ENCODE assay signal across 10 mouse cellular contexts in the genomic region with DNA sequence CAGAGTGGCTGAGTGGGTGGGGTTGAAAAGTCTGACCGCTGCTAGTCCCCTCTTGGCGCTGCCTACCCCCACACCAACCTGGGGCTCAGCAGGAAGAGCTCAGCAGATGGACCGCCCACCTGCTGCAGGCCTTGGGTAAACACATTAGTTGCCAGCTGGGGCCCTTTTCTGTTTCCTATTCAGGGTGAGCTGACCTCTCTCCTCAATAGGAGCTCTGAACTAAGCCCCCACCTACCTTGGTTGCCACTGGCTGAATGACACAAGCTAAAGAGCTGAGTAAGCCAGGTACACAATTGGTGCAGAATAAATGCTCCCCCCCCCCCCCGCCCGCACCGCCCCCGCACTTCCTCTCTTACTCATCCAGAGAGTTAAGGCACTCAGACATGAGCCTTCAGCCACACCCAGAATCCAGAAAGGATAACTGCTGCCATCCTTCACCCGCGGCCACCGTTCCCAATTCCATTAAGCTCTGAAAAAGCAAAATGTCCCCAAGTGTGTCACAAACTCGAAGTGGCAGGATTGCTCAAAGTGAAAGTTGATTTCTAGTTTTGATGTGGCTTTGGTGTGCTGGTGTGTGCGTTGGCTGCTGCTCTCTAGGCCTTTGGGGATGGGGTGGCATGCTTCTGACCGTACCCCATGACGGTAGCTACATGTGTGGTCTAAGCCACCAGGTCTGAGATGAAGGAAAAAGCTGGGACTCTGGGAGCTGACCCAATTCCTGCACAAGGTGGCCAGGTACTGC. TPM values are rescaled to one million over a fixed set of nuclear protein-coding genes. Genes with fewer than 3 reads are reported as not detected.
DNase-seq lines count a peak whose midpoint lies in the region; ATAC-seq and TF ChIP-seq lines count a peak whose summit lies in the region.
"Had no signal": no experiment of that assay in that cellular context is flagged by ENCODE, and none has a peak within 500 bp of the region (broad histone marks: within the 10 kb centered on the region; RNA-seq: fewer than 3 reads in every experiment).

No protein-coding gene starts in this region.

- peak; percentile 94 for TF ChIP-seq EP300 in ES-Bruce4 (IDR thresholded peaks at IDR 0.05; ENCODE audit: insufficient read depth, low read depth, low read length)

- H3K4me3 ChIP-seq in liver, embryonic 11.5 days (ENCODE audit: low read depth, low read length) = no peak overlapping the region
- no peak overlapping the region for H3K4me3 ChIP-seq in ES-Bruce4 (ENCODE audit: low read depth, low read length)
- no peak overlapping the region for H3K4me3 ChIP-seq in embryonic facial prominence, embryonic 10.5 days

- H3K27me3 ChIP-seq in liver, embryonic 11.5 days (replicated peaks; ENCODE audit: control insufficient read depth, insufficient read depth, low read length) = no peaks in the 10 kb centered on the region
- no peaks in the 10 kb centered on the region for H3K27me3 ChIP-seq in ES-Bruce4 (ENCODE audit: control insufficient read depth, insufficient read depth, low read length, poor library complexity, severe bottlenecking)
- peaks cover 5% of the 10 kb centered on the region; the same call in 1 of the 2 replicates for H3K27me3 ChIP-seq in embryonic facial prominence, embryonic 10.5 days (replicated peaks; ENCODE audit: low read depth, poor library complexity, severe bottlenecking)
- H3K27me3 ChIP-seq: Patski had no signal

- H3K9me3 ChIP-seq in liver, embryonic 11.5 days (ENCODE audit: control insufficient read depth, low read length) = no peaks in the 10 kb centered on the region
- H3K9me3 ChIP-seq in ES-Bruce4 (replicated peaks; ENCODE audit: control insufficient read depth, insufficient read depth, low read length, poor library complexity, severe bottlenecking) = no peaks in the 10 kb centered on the region
- no peaks in the 10 kb centered on the region for H3K9me3 ChIP-seq in embryonic facial prominence, embryonic 10.5 days

- 33% methylated on average over 14 of the region's 14 CpGs for WGBS in liver, embryonic 11.5 days
- 23% methylated on average over 14 of the region's 14 CpGs for WGBS in embryonic facial prominence, embryonic 10.5 days

- ATAC-seq in liver, embryonic 11.5 days (replicated peaks; ENCODE audit: low FRiP score) = no peak; the same call in 1 of the 2 replicates
- ATAC-seq: Patski had no signal

- peaks cover 12% of the 10 kb centered on the region for H3K4me1 ChIP-seq in liver, embryonic 11.5 days (replicated peaks; ENCODE audit: control insufficient read depth, insufficient read depth, low read length)
- H3K4me1 ChIP-seq in ES-Bruce4 (ENCODE audit: control insufficient read depth, insufficient read depth, low read length) = peaks cover 4% of the 10 kb centered on the region
- peaks cover 69% of the 10 kb centered on the region for H3K4me1 ChIP-seq in embryonic facial prominence, embryonic 10.5 days

- H3K4me2 ChIP-seq in liver, embryonic 11.5 days = no peak overlapping the region

- no peak for TF ChIP-seq CTCF in ES-Bruce4 (IDR thresholded peaks at IDR 0.05; ENCODE audit: low read depth, low read length)

- H3K36me3 ChIP-seq in liver, embryonic 11.5 days (ENCODE audit: control insufficient read depth, insufficient read depth, low read length) = no peaks in the 10 kb centered on the region
- H3K36me3 ChIP-seq in ES-Bruce4 (ENCODE audit: control insufficient read depth, insufficient read depth, low read length, poor library complexity, severe bottlenecking) = no peaks in the 10 kb centered on the region
- H3K36me3 ChIP-seq in embryonic facial prominence, embryonic 10.5 days (replicated peaks) = no peaks in the 10 kb centered on the region

- no peak overlapping the region for H3K27ac ChIP-seq in liver, embryonic 11.5 days (ENCODE audit: low read depth, low read length)
- no peak overlapping the region for H3K27ac ChIP-seq in ES-Bruce4 (ENCODE audit: insufficient read depth, low read length)
- peak overlapping the region; percentile 41; the same call in 1 of the 2 replicates for H3K27ac ChIP-seq in embryonic facial prominence, embryonic 10.5 days (replicated peaks)
- H3K27ac ChIP-seq: macrophage had no signal

- no peak for TF ChIP-seq POLR2A in ES-Bruce4 (IDR thresholded peaks at IDR 0.05; ENCODE audit: insufficient read depth, low read length)

- peak; percentile 34 for DNase-seq in liver
- DNase-seq in liver, embryonic 11.5 days (ENCODE audit: low spot score) = no peak
- DNase-seq in embryonic facial prominence, embryonic 10.5 days (ENCODE audit: low spot score) = no peak
- DNase-seq in natural killer cell, adult 2 months (ENCODE audit: low spot score in 2 of 2) = peak; percentile 33 to 54
- no peak for DNase-seq in adrenal gland, adult 2 months
- DNase-seq in kidney, postnatal 14 days = no peak
- DNase-seq: gastrocnemius, postnatal 25 days had no signal

- H3K9ac ChIP-seq in liver, embryonic 11.5 days (ENCODE audit: low read depth, low read length) = no peak overlapping the region
- H3K9ac ChIP-seq in ES-Bruce4 (ENCODE audit: low read depth, poor library complexity, severe bottlenecking) = no peak overlapping the region

RNA-seq across cellular contexts. Expression of a gene that starts 9.1 kb away (rescaled TPM):
- polyA plus RNA-seq in liver, embryonic 11.5 days (2014; fragmentation: Nextera tagmentation; extraction: Ambion mirVana) = not detected in 2 replicates
- not detected in 2 replicates for polyA plus RNA-seq in ES-Bruce4 (2011; ENCODE audit: insufficient read depth, insufficient read length, low read depth, missing spikeins)
- polyA plus RNA-seq in embryonic facial prominence, embryonic 10.5 days (2016; fragmentation: Nextera tagmentation; extraction: Ambion mirVana) = 0.18 TPM in 1 of 2 replicates, not detected in the other
- not detected for total RNA-seq in adrenal gland, adult 2 months (2021)
- not detected in 2 replicates for polyA plus RNA-seq in adrenal gland, adult 2 months (2012; rRNA removed)
- total RNA-seq: gastrocnemius, postnatal 25 days had no signal
- polyA plus RNA-seq: macrophage had no signal

RNA-seq across cellular contexts. Expression of a gene that starts 12.1 kb away (rescaled TPM):
- polyA plus RNA-seq in liver, embryonic 11.5 days (2014; fragmentation: Nextera tagmentation; extraction: Ambion mirVana) = 0.10 and 0.43 TPM in 2 replicates
- 0.93 TPM in 1 of 2 replicates, not detected in the other for polyA plus RNA-seq in ES-Bruce4 (2011; ENCODE audit: insufficient read depth, insufficient read length, low read depth, missing spikeins)
- 10.0 and 17.0 TPM in 2 replicates for polyA plus RNA-seq in embryonic facial prominence, embryonic 10.5 days (2016; fragmentation: Nextera tagmentation; extraction: Ambion mirVana)
- total RNA-seq in adrenal gland, adult 2 months (2021) = not detected
- 0.24 and 0.32 TPM in 2 replicates for polyA plus RNA-seq in adrenal gland, adult 2 months (2012; rRNA removed)
- total RNA-seq: gastrocnemius, postnatal 25 days had no signal
- polyA plus RNA-seq: macrophage had no signal

RNA-seq across cellular contexts. Expression of a gene that starts 42.7 kb away (rescaled TPM):
- polyA plus RNA-seq in liver, embryonic 11.5 days (2014; fragmentation: Nextera tagmentation; extraction: Ambion mirVana) = 0.16 TPM in 1 of 2 replicates, not detected in the other
- 1.0 and 1.4 TPM in 2 replicates for polyA plus RNA-seq in ES-Bruce4 (2011; ENCODE audit: insufficient read depth, insufficient read length, low read depth, missing spikeins)
- polyA plus RNA-seq in embryonic facial prominence, embryonic 10.5 days (2016; fragmentation: Nextera tagmentation; extraction: Ambion mirVana) = 1.3 and 2.0 TPM in 2 replicates
- under 1 TPM; 0.48 to 0.66 TPM for total RNA-seq in adrenal gland, adult 2 months (2021)
- 0.48 and 1.3 TPM in 2 replicates for polyA plus RNA-seq in adrenal gland, adult 2 months (2012; rRNA removed)

RNA-seq across cellular contexts. Expression of a gene that starts 43.1 kb away (rescaled TPM):
- 20.2 and 21.6 TPM in 2 replicates for polyA plus RNA-seq in liver, embryonic 11.5 days (2014; fragmentation: Nextera tagmentation; extraction: Ambion mirVana)
- 48.8 and 57.0 TPM in 2 replicates for polyA plus RNA-seq in ES-Bruce4 (2011; ENCODE audit: insufficient read depth, insufficient read length, low read depth, missing spikeins)
- 62.2 and 62.5 TPM in 2 replicates for polyA plus RNA-seq in embryonic facial prominence, embryonic 10.5 days (2016; fragmentation: Nextera tagmentation; extraction: Ambion mirVana)
- 1 to 10 TPM; 4.0 to 7.1 TPM for total RNA-seq in adrenal gland, adult 2 months (2021)
- polyA plus RNA-seq in adrenal gland, adult 2 months (2012; rRNA removed) = 5.2 and 7.6 TPM in 2 replicates

Comparison
In these comparisons a context has a peak if more than half of its experiments do, and no peak if none do; other contexts are left out.
1. DNase-seq: peak in liver (single experiment) and natural killer cell, adult 2 months (2 of 2); none in liver, embryonic 11.5 days (single experiment), embryonic facial prominence, embryonic 10.5 days (single experiment), adrenal gland, adult 2 months (single experiment) and kidney, postnatal 14 days (single experiment).